Mouse (Mus musculus): ENCODE results near the gene Gm21060. TPM values are rescaled to one million over a fixed set of nuclear protein-coding genes. Genes with fewer than 3 reads are reported as not detected.
"Not testable (repeated sequence)": the region's sequence is repeated elsewhere in the genome, so short reads cannot be mapped to it uniquely, and the experiment has no call there.

Gm21060 gene
- polyA plus RNA-seq, 1 experiment from 2014 or later: not detected

GRCm38 (mm10) chr19:61264933-61265332 is 31.9 kb downstream of the Gm21060 start:
- H3K9ac ChIP-seq: no peak overlapping the region
- no peaks in the 10 kb centered on the region for H3K36me3 ChIP-seq (replicated peaks)
- H3K9me3 ChIP-seq: no peaks in the 10 kb centered on the region
- H3K4me3 ChIP-seq (replicated peaks): no peak overlapping the region
- H3K27me3 ChIP-seq: 0 out of 2 replicates have a peak, but pooled peaks cover 4% of the 10 kb centered on the region
- no peak for ATAC-seq (ENCODE audit: low FRiP score)
- H3K4me1 ChIP-seq: no peaks in the 10 kb centered on the region
- H3K4me2 ChIP-seq: no peak overlapping the region
- no peak overlapping the region for H3K27ac ChIP-seq

DNA sequence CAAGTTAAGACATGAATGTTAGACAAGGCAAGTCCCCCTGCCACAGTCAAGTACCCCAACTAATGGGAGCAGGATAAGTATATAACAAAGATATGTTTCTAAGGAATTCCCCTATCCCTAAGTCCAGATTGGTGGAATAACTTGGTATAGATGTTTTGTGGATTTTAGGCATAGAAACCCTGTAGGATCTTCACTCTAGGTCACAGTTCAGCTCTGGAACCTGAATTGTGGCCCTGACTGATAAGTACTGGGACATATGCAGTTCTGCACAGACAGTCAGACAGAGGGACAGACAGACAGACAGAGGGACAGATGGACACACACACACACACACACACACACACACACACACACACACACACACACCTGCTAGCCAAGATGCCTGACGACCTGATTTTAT is 32.6 kb downstream of the Gm21060 start:
- no peaks in the 10 kb centered on the region for H3K36me3 ChIP-seq (replicated peaks)
- H3K27ac ChIP-seq: no peak overlapping the region
- H3K9ac ChIP-seq: no peak overlapping the region
- no peaks in the 10 kb centered on the region for H3K9me3 ChIP-seq
- H3K4me3 ChIP-seq (replicated peaks): no peak overlapping the region
- no peak for ATAC-seq (ENCODE audit: low FRiP score)
- 60% methylated on average over 1 of the region's 1 CpGs for WGBS
- H3K4me1 ChIP-seq: no peaks in the 10 kb centered on the region
- 0 out of 2 replicates have a peak, but pooled peaks cover 4% of the 10 kb centered on the region for H3K27me3 ChIP-seq
- H3K4me2 ChIP-seq: no peak overlapping the region

- ATAC-seq (ENCODE audit: low FRiP score): no peak
- Histone ChIP-seq H3K9me3 (no peaks in the 10 kb centered on the region), H3K27ac (no peak overlapping the region), H3K27me3 (0 out of 2 replicates have a peak, but pooled peaks cover 4% of the 10 kb centered on the region), H3K4me2 (no peak overlapping the region), H3K9ac (no peak overlapping the region), H3K36me3 (replicated peaks) (no peaks in the 10 kb centered on the region), H3K4me3 (replicated peaks) (no peak overlapping the region), H3K4me1 (no peaks in the 10 kb centered on the region)
- WGBS: 100% methylated on average over 1 of the region's 1 CpGs
Measured at GRCm38 (mm10) chr19:61261241-61261640, 35.6 kb downstream of the Gm21060 start.

GRCm38 (mm10) chr19:61257733-61258132 is 39.1 kb downstream of the Gm21060 start:
- H3K4me1 ChIP-seq: no peaks in the 10 kb centered on the region
- no peak overlapping the region for H3K4me2 ChIP-seq
- WGBS: 97% methylated on average over 18 of the region's 18 CpGs
- no peak overlapping the region for H3K27ac ChIP-seq
- H3K9me3 ChIP-seq: no peaks in the 10 kb centered on the region
- 0 out of 2 replicates have a peak, but pooled peaks cover 4% of the 10 kb centered on the region for H3K27me3 ChIP-seq
- H3K4me3 ChIP-seq (replicated peaks): no peak overlapping the region
- ATAC-seq (ENCODE audit: low FRiP score): no peak
- H3K36me3 ChIP-seq (replicated peaks): no peaks in the 10 kb centered on the region
- H3K9ac ChIP-seq: no peak overlapping the region

DNA sequence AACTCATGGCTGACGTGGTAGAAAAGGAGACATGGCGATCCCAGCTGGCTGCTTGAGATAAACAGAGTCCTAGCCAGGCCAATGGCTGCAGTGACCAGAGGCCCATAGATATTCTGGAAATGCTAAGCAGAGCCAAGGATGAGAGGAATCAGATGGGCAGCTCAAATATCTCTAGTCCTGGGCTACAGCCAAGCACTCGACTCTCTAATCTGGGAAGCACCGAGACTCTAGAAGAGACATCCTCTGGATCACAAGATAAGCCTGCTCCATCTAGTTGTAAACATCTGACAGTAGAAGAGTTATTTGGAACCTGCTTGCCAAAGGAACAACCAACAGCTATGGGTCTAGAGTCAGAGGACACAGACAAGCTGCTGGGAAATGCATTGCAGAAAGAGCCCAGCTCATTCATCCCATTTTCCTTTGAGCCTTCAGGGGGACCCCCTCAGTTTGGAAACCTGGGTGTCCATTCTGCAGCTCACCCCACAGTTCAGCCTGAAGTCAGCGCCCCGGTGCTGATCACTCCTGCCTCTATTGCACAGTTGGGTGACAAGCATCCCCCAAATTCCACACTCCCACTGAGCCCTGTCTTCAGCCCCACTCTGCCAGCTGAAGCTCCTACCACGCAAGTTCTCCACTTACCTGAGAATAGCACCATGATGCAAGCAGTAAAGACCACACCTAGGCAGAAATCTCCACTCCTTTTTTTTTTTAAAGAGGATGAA is 40.5 kb downstream of the Gm21060 start:
- no peaks in the 10 kb centered on the region for H3K4me1 ChIP-seq
- H3K9ac ChIP-seq: no peak overlapping the region
- no peaks in the 10 kb centered on the region for H3K9me3 ChIP-seq
- H3K4me3 ChIP-seq (replicated peaks): no peak overlapping the region
- H3K4me2 ChIP-seq: no peak overlapping the region
- H3K36me3 ChIP-seq (replicated peaks): no peaks in the 10 kb centered on the region
- WGBS: 92% methylated on average over 7 of the region's 7 CpGs
- 0 out of 2 replicates have a peak, but pooled peaks cover 3% of the 10 kb centered on the region for H3K27me3 ChIP-seq
- ATAC-seq (ENCODE audit: low FRiP score): no peak
- no peak overlapping the region for H3K27ac ChIP-seq

- not testable (repeated sequence) for H3K36me3 ChIP-seq (replicated peaks); H3K27ac ChIP-seq; H3K9ac ChIP-seq; H3K27me3 ChIP-seq; H3K4me3 ChIP-seq (replicated peaks); ATAC-seq (ENCODE audit: low FRiP score); H3K4me1 ChIP-seq; H3K4me2 ChIP-seq; H3K9me3 ChIP-seq
- 91% methylated on average over 4 of the region's 4 CpGs for WGBS
Measured at GRCm38 (mm10) chr19:61247334-61247733, 49.5 kb downstream of the Gm21060 start.

Other genes with a start within 250 kb of the Gm21060 start
- gene Zfp950, start 156.2 kb downstream of the Gm21060 start, polyA plus RNA-seq (2016; fragmentation: Nextera tagmentation; extraction: Ambion mirVana): 36.6 and 40.8 TPM in 2 replicates
- 0.14 TPM in 1 of 2 replicates, not detected in the other for gene Gm7102, start 120.8 kb downstream of the Gm21060 start, polyA plus RNA-seq (2016; fragmentation: Nextera tagmentation; extraction: Ambion mirVana)
- not detected in 2 replicates for gene Gm6020, start 113.2 kb downstream of the Gm21060 start, polyA plus RNA-seq (2016; fragmentation: Nextera tagmentation; extraction: Ambion mirVana)
- gene Csf2ra, start 68.6 kb downstream of the Gm21060 start, polyA plus RNA-seq (2016; fragmentation: Nextera tagmentation; extraction: Ambion mirVana): 22.2 and 24.8 TPM in 2 replicates

Data from forebrain, embryonic 12.5 days (tissue).